Mouse (Mus musculus) heart, embryonic 15.5 days (tissue): ENCODE results near the gene Papln. TPM values are rescaled to one million over a fixed set of nuclear protein-coding genes. Genes with fewer than 3 reads are reported as not detected.

Source experiments
- ATAC-seq: fragments of 200-750 bp; cut with Nextera tagmentation; replicated peaks from 2 replicates; pipeline ENCODE4 v1.8.0; 2017; ENCODE audit warnings: low read depth, moderate TSS enrichment; ENCODE audit not compliant: insufficient number of reproducible peaks, insufficient read depth, low FRiP score
- H3K27ac ChIP-seq: fragments of 300-500 bp; sonication (generic); 2 replicates; pipeline ENCODE4 v1.5.1; 2015; ENCODE audit warnings: mild to moderate bottlenecking, inconsistent platforms
- H3K27me3 ChIP-seq: fragments of 300-500 bp; sonication (generic); 2 replicates; pipeline ENCODE4 v1.6.1; 2015; ENCODE audit warnings: inconsistent platforms
- H3K36me3 ChIP-seq: fragments of 300-500 bp; sonication (generic); 2 replicates; pipeline ENCODE4 v1.6.1; 2015; ENCODE audit warnings: mild to moderate bottlenecking, inconsistent platforms
- H3K4me1 ChIP-seq: fragments of 300-500 bp; sonication (generic); replicated peaks from 2 replicates; pipeline ENCODE4 v1.6.1; 2015; ENCODE audit warnings: inconsistent platforms
- H3K4me2 ChIP-seq: fragments of 300-500 bp; sonication (generic); 2 replicates; pipeline ENCODE4 v1.6.1; 2015; ENCODE audit warnings: inconsistent platforms, mild to moderate bottlenecking, moderate library complexity
- H3K4me3 ChIP-seq: fragments of 300-500 bp; sonication (generic); 2 replicates; pipeline ENCODE4 v1.5.1; 2015; ENCODE audit warnings: mild to moderate bottlenecking, inconsistent platforms
- H3K9ac ChIP-seq: fragments of 300-500 bp; sonication (generic); 2 replicates; pipeline ENCODE4 v1.6.1; 2015; ENCODE audit warnings: mild to moderate bottlenecking, inconsistent platforms
- H3K9me3 ChIP-seq: fragments of 300-500 bp; sonication (generic); replicated peaks from 2 replicates; pipeline ENCODE4 v1.6.1; 2016; ENCODE audit warnings: inconsistent platforms
- WGBS: fragments of 180-500 bp; shearing (Covaris S2); methylation state at CpG from one replicate; pipeline ENCODE4 v1.1.7; 2015; ENCODE audit warnings: mixed read lengths; 5-methylcytosine and 5-hydroxymethylcytosine counted together
- polyA plus RNA-seq: library from polyadenylated mRNA; unstranded; fragments of >200 nt; fragmentation: Nextera tagmentation; extraction: Ambion mirVana; gene quantifications from 2 replicates; pipeline ENCODE4 v1.2.1, GENCODE M21; 2015

Papln gene
- polyA plus RNA-seq, 1 experiment from 2014 or later, result 0.69 TPM

DNA sequence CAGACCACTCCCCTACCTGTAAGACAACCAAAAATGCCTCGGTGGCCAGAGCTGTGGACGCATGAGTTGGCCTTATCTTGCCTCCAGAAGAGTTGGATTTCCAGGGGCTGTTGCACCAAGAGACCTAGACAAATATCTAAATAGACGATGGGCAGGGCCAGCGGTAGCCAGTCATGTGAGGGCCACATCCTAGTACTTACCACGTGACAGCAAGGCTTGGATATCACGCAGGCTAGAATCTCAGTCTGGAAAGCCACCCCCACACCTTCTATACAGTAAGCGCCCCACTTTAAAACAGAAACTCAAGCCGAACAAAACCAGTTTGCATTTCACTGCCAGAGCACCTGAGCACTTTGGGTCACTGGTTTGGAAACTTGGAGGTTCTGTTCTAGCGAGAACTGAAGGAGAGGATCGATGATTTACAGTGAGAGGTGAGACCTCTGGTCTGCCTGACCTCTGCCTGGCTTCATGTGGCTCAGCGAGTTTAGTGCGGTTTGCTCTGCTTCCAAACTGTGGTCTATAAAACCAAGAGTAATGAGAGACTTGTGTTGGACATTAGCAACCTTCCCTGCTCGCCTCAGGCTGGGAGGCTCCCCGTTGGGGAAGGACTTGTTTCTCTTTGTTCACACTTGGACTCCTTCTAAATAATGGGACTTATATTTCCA lies 4.9 kb downstream of the Papln start:
- H3K4me3 ChIP-seq, result no peak overlapping the region
- H3K27ac ChIP-seq, result no peak overlapping the region
- H3K4me1 ChIP-seq, result peaks cover 28% of the 10 kb centered on the region
- no peaks in the 10 kb centered on the region for H3K36me3 ChIP-seq
- WGBS, result 68% methylated on average over 14 of the region's 14 CpGs
- H3K4me2 ChIP-seq, result no peak overlapping the region
- no peak for ATAC-seq
- H3K9me3 ChIP-seq, result no peaks in the 10 kb centered on the region
- no peak overlapping the region for H3K9ac ChIP-seq
- H3K27me3 ChIP-seq, result peaks cover 7% of the 10 kb centered on the region; the same call in 1 of the 2 replicates

DNA sequence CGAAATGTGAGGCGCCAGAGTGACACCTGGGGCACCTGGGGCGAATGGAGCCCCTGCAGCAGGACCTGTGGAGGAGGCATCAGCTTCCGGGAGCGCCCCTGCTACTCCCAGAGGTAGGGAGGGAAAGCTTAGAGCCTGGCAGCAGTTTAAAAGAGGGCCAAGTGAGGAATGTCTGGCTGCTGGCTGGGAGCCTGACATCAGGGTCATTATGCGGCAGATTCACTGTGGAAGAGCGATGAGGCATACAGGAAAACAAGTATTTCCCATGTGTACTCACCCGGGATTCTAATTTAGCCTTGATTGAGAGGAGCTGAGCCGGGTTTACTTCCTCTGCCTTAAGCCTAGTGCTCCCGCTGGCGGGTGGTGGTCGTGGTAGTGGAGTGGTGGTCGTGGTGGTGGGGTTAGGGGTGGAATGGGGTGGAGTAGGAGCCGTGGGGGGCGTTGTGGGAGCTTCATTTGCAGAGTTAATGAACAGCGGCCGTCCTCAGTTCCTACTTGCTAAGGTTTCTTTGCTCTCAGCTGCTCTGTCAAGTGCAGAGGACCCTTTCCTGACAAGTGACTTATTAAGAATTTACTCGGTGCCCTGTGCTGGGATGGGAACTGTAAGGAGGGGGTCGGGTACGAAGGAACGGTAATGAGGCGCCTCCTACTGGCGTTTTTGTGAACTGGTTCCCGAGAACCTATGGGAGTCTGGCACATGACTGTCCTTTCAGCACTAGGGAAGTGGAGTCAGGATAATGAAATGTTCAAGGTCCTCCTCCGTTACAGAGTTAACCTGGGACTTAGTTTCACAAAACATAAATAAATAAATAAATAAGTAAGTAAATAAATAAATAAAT lies 7.2 kb downstream of the Papln start:
- peak overlapping the region; percentile 59 for H3K4me2 ChIP-seq
- ATAC-seq, result 0 out of 2 replicates have a peak, but pooled peaks have one; percentile 45
- WGBS, result 6% methylated on average over 25 of the region's 25 CpGs
- H3K27ac ChIP-seq, result no peak overlapping the region
- H3K27me3 ChIP-seq, result peaks cover 7% of the 10 kb centered on the region; the same call in 1 of the 2 replicates
- peak overlapping the region; percentile 17; the same call in 1 of the 2 replicates for H3K9ac ChIP-seq
- H3K4me3 ChIP-seq, result peak overlapping the region; percentile 27
- peaks cover 16% of the 10 kb centered on the region for H3K4me1 ChIP-seq
- no peaks in the 10 kb centered on the region for H3K36me3 ChIP-seq
- H3K9me3 ChIP-seq, result no peaks in the 10 kb centered on the region

DNA sequence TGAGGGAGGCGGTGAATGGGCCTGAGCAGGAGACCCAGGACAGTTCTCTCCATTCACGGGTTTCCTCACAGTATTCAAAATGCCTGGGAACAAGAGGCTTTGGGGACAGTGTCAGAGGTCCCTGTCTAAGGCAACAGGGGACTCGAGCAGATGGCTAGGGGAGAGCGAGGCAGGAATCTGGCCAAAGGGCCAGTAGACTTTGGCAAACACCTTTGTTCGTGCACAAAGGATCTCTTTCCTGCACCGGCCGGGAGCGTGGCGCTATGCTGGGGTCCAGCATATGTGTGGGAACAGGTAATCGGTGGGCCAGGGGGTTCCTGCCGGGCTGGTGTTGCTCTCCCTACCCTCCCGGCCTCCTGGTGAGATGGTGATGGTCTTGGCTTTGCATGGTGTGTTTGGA lies 12.2 kb downstream of the Papln start:
- H3K4me2 ChIP-seq, result no peak overlapping the region
- H3K4me1 ChIP-seq, result peaks cover 2% of the 10 kb centered on the region
- H3K9ac ChIP-seq, result no peak overlapping the region
- ATAC-seq, result no peak
- H3K4me3 ChIP-seq, result no peak overlapping the region
- H3K27me3 ChIP-seq, result peaks cover 7% of the 10 kb centered on the region; the same call in 1 of the 2 replicates
- WGBS, result 80% methylated on average over 12 of the region's 12 CpGs
- no peaks in the 10 kb centered on the region for H3K9me3 ChIP-seq
- no peak overlapping the region for H3K27ac ChIP-seq
- H3K36me3 ChIP-seq, result no peaks in the 10 kb centered on the region

DNA sequence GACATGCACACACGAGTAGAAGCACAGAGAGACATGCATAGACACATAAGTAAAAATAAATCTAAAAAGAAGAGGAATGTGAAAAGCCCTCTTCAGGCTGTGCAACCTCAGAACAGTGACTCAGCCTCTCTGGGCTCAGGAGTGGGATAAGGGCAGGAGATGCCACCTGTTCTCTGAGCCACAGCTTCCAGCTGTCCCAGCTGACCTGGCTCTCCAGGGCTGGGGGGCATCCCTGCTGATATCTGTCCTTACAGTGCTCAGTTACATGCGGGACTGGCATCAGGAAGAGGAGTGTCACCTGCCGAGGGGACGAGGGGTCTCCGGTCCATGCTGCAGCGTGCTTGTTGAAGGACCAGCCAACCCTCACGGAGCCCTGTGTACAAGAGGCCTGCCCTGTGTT lies 13.3 kb downstream of the Papln start:
- H3K9me3 ChIP-seq, result no peaks in the 10 kb centered on the region
- H3K4me3 ChIP-seq, result no peak overlapping the region
- H3K4me2 ChIP-seq, result no peak overlapping the region
- no peak overlapping the region for H3K27ac ChIP-seq
- H3K9ac ChIP-seq, result no peak overlapping the region
- WGBS, result 82% methylated on average over 7 of the region's 7 CpGs
- H3K36me3 ChIP-seq, result no peaks in the 10 kb centered on the region
- no peak for ATAC-seq
- H3K27me3 ChIP-seq, result peaks cover 4% of the 10 kb centered on the region; the same call in 1 of the 2 replicates
- no peaks in the 10 kb centered on the region for H3K4me1 ChIP-seq

DNA sequence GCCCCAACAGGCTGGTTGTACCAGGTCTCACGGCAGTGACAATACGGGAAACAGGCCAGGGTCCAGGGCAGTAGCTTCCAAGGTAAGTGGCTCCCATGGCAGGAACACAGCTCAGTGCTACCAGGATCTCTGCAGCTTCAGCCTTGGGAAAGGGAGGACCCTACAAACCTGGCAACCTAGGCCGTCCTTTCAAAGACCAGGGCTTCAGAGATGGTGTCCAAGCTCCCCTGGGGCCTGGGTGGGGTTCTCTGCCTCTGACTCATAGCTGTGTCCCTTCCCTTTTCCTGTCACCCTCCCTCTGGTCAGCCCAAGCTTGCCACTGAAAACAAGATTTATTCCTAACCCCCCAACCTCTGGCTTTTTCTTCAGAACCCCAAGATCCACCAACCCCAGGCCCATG lies 16.7 kb downstream of the Papln start:
- Histone ChIP-seq H3K36me3 (no peaks in the 10 kb centered on the region), H3K9ac (no peak overlapping the region), H3K9me3 (no peaks in the 10 kb centered on the region), H3K27ac (no peak overlapping the region), H3K4me3 (no peak overlapping the region), H3K4me2 (no peak overlapping the region), H3K27me3 (no peaks in the 10 kb centered on the region), H3K4me1 (no peaks in the 10 kb centered on the region)
- no peak for ATAC-seq
- 85% methylated on average over 3 of the region's 3 CpGs for WGBS

DNA sequence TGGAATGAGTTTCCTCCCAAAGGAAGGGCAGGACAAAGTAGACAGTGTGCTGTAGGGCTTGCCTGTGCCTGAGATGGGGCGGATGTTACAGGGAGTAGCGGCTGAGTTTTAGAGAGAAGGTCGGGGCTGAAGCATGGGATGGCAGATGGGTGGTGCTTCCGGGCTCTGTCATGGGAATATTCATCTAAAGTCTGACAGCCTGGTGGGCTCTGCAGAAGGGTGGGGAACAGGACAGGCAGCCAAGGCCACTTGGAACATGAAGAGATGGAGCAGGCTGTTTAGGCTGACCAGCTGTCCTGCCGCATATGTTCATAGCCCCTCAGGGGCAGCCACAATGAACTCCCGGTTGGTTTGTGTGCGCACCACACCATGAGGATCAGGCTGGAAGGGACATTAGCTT lies 17.8 kb downstream of the Papln start:
- no peaks in the 10 kb centered on the region for H3K9me3 ChIP-seq
- H3K4me2 ChIP-seq, result no peak overlapping the region
- H3K36me3 ChIP-seq, result no peaks in the 10 kb centered on the region
- H3K27ac ChIP-seq, result no peak overlapping the region
- WGBS, result 70% methylated on average over 7 of the region's 7 CpGs
- ATAC-seq, result no peak
- no peak overlapping the region for H3K9ac ChIP-seq
- no peaks in the 10 kb centered on the region for H3K4me1 ChIP-seq
- no peak overlapping the region for H3K4me3 ChIP-seq
- H3K27me3 ChIP-seq, result no peaks in the 10 kb centered on the region

DNA sequence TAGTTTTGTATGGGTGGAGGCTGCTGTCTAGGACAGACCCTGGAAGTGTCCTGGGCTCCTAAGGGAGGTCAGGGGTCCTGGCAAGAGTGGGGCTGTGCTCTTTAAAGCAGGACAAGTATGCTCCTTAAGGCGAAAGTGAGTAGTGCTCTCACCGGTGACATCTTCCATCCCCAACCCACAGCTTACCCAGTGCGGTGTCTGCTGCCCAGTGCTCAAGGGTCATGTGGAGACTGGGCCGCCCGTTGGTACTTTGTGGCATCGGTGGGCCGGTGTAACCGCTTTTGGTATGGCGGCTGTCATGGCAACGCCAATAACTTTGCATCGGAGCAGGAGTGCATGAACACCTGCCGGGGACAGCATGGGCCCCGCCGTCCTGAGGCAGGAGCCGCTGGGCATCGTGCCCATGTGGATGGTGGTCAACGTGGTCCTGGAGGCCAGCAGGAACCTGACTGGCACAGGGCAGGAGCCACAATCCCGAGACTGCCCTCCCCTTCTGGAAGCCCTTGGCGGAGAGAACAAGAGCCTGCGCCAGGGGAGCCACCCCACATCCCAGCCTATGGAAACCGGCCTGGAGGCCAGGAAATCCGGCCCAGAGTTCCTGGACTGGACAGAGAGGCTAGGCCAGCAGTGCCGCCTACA lies 18.3 kb downstream of the Papln start:
- 0 out of 2 replicates have a peak, but pooled peaks have one; percentile 12 for ATAC-seq
- Histone ChIP-seq H3K27me3 (no peaks in the 10 kb centered on the region), H3K36me3 (no peaks in the 10 kb centered on the region), H3K4me2 (no peak overlapping the region), H3K27ac (no peak overlapping the region), H3K4me1 (no peaks in the 10 kb centered on the region), H3K4me3 (no peak overlapping the region), H3K9ac (no peak overlapping the region), H3K9me3 (no peaks in the 10 kb centered on the region)
- 71% methylated on average over 23 of the region's 23 CpGs for whole genome bisulfite sequencing

DNA sequence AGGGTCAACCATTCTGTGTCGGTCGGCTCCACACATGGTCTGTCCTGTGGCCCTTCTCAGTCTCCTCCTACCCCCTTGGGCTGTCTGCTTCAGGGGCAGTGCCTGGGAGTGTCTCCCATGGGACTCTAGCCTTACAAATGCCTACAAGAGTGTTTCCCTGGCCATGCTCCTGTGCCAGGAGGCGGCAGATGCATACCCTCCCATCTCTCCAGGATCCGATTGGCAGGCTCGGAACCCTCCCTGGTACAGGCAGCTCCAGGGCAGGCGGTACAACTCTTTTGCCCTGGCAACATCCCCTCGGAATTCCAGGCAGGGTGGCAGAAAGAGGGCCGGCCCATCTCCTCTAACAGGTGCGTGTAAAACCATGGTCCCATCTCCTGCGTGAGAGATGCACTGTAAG lies 19.2 kb downstream of the Papln start:
- H3K36me3 ChIP-seq, result no peaks in the 10 kb centered on the region
- no peak overlapping the region for H3K27ac ChIP-seq
- H3K4me3 ChIP-seq, result no peak overlapping the region
- no peaks in the 10 kb centered on the region for H3K27me3 ChIP-seq
- H3K4me1 ChIP-seq, result no peaks in the 10 kb centered on the region
- no peak overlapping the region for H3K9ac ChIP-seq
- H3K4me2 ChIP-seq, result no peak overlapping the region
- WGBS, result 87% methylated on average over 10 of the region's 10 CpGs
- no peaks in the 10 kb centered on the region for H3K9me3 ChIP-seq
- no peak for ATAC-seq

DNA sequence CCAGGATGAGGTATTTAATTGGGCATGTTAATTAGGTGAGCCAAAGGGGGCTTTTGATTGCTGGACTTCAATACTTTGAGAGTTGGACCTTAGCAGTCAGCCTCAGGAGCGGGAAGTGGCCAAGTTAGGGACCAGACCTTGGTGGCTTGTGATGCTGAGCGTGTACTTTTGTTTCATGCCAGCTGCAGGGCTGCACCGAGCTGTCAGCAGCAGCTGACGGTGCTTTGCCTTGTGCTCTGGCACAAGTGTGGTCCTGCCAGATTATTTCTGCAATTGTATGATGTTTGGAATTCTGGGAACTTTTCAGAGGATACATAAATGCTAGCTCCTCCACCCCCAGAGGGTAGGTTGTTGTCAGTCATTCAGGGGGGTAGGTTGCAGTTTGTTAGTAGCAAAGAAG lies 21.9 kb downstream of the Papln start:
- Histone ChIP-seq H3K27me3 (no peaks in the 10 kb centered on the region), H3K9me3 (no peaks in the 10 kb centered on the region), H3K4me1 (no peaks in the 10 kb centered on the region), H3K36me3 (no peaks in the 10 kb centered on the region), H3K4me2 (no peak overlapping the region), H3K27ac (no peak overlapping the region), H3K4me3 (no peak overlapping the region), H3K9ac (no peak overlapping the region)
- WGBS, result 58% methylated on average over 4 of the region's 4 CpGs
- no peak for ATAC-seq

DNA sequence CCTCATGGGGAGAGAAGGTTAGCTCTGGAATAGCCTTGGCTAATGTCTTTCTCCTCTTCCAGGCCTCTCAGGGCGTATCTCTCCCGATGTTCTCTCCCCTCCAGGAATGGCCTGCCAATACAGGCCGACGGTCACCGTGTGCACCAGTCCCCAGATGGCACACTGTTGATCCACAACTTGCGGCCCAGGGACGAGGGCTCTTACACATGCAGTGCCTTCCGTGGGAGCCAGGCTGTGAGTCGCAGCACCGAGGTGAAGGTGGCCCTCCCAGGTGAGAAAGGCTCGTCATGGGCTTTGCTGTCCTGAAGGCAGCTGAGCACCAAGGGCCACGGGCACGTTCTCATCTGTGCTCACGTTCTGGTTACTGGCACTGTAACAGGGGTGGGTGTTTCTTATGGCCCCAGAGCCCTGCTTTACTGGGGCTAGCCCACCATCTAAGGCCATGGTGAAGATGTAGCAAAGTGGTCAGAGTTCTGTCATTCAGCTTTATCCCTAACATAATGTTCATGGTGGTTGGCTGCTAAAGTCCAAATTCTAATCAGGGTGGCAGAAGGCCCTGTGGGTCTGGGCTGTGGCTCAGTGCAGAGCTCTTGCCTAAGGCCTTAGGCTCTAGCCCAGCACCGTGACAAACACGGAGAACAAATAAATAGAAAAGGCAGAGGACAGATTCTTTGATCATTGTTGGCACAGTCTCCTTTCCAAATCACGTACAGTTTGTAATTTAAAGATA lies 25.8 kb downstream of the Papln start:
- no peak overlapping the region for H3K27ac ChIP-seq

DNA sequence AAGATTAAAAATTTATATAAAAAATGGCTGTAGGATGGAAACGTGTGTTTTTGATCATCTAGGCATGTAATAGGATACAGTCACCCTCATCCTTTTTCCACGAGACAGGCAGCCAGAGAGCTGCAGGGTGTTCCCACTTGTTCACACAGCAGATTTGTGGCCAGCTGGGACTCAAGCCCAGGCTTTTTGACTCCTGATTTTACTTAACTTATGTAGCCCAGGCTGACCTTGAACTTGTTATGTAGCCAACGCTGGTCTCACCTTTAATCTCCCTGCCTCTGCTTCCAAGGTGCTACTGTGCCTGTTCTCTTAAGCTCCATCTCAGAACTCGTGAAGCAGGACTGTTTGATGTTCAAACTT lies 26.3 kb downstream of the Papln start:
- WGBS, result 62% methylated on average over 4 of the region's 4 CpGs
- no peak for ATAC-seq
- Histone ChIP-seq H3K4me1 (no peaks in the 10 kb centered on the region), H3K27ac (no peak overlapping the region), H3K9ac (no peak overlapping the region), H3K9me3 (no peaks in the 10 kb centered on the region), H3K4me2 (no peak overlapping the region), H3K36me3 (no peaks in the 10 kb centered on the region), H3K4me3 (no peak overlapping the region), H3K27me3 (no peaks in the 10 kb centered on the region)

More for the DNA sequence above, 25.8 kb downstream of the Papln start:
- H3K9me3 ChIP-seq, result no peaks in the 10 kb centered on the region
- H3K9ac ChIP-seq, result no peak overlapping the region
- H3K4me3 ChIP-seq, result no peak overlapping the region
- no peaks in the 10 kb centered on the region for H3K27me3 ChIP-seq
- H3K4me1 ChIP-seq, result no peaks in the 10 kb centered on the region
- H3K4me2 ChIP-seq, result no peak overlapping the region
- no peaks in the 10 kb centered on the region for H3K36me3 ChIP-seq
- WGBS, result 86% methylated on average over 17 of the region's 17 CpGs
- ATAC-seq, result no peak
